Mouse (Mus musculus): ENCODE measurements at regions not wholly inside any gene's neighbourhood (a gene's known extent, or its start where the extent isn't known, plus 50 kb on each side); places are given as distances from the start of the nearest gene placed in this dataset.

DNA sequence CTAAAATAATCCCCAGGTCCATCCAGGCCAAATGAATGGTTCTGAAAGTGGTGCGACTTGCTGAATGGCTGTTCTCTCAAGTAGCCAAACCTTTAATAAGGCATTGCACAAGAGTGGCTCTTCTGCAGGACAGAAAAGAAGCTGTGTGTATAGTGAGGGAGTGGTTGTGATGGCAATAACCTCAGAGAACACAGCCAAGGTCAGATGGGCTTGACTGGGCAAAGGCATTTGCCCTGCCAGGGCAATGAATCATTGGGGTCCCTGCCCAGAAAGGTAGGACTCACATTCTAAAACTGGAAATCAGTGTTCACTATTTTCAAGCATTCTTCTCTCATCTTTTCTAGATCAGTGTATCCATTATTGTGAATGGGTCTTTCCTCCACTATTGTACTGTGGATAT, 295.4 kb upstream of the Usp25 start:
- DNase-seq (ENCODE audit: low read depth), result no peak

DNA sequence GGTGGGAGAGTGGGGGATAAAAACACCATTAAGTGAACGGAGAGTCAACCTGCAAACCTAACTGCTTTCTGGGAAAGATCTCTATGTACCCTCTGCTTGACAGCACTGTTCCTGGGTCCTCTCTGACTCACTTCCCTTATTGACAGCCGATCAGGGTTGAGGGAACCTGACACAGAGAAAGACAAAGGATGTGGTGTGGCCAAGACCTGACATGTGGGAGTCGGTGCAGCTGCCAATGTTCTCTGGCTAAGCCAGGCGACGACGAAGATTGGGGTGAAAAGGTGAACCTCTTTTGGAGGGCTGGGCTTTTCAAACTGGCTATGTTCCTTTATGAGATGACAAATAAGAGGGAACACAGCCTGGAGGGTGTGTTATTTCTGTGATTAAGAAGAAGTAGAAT, 318.6 kb upstream of the Usp25 start:
- no peak for DNase-seq (ENCODE audit: low read depth)

DNA sequence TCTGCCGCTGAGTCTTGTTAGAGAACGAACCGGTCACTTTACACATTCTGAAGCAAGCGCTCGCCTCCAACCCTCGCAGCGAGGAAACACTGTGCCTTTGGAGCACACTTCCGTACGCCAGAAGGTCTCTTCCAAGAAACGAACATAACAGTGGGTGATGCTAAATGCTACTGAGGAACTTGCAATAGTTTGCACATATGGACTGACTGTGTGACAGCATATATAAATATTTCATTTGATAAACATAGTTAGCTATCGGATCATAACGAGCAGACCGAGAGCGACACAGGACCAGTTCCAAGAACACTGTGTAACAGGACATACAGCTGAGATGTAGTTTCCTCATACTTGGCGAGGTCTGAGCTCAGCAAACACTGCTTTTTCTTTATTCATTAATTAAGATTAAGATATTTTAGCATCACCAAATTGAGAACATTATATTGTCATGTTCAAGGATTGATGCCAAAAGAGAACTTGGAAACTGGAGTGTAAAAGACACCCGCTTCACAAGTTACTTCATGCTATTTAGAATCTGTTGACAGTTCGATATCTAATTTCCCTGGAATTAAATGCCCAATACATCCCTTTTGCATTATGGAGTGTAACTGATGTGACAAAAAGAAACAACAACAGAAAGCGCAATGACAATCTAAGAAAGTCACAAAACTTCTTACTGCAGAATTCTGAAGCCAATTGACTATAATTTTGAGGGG, 314.3 kb upstream of the Nrip1 start:
- DNase-seq (ENCODE audit: low read depth), result no peak

DNA sequence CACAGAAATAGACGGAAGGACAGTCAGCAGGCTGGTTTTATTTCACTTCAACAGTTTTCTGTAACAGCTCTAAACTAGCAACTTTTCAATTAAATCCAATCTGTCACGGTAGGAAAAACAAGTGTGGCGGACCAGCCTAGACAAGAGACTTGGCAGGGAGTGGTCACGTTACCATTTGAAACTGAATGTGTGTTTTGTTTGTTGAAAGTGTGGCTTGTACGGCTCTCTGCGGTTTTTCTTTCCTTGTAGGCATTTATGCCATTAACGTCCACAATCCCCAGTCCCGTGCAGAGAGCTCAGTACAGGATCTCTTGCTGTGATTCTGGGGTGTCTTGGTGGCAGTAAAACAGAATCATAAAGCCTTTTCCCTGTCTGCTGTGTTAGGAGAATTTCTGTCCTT, 311.9 kb upstream of the Nrip1 start:
- DNase-seq (ENCODE audit: low read depth), result no peak

DNA sequence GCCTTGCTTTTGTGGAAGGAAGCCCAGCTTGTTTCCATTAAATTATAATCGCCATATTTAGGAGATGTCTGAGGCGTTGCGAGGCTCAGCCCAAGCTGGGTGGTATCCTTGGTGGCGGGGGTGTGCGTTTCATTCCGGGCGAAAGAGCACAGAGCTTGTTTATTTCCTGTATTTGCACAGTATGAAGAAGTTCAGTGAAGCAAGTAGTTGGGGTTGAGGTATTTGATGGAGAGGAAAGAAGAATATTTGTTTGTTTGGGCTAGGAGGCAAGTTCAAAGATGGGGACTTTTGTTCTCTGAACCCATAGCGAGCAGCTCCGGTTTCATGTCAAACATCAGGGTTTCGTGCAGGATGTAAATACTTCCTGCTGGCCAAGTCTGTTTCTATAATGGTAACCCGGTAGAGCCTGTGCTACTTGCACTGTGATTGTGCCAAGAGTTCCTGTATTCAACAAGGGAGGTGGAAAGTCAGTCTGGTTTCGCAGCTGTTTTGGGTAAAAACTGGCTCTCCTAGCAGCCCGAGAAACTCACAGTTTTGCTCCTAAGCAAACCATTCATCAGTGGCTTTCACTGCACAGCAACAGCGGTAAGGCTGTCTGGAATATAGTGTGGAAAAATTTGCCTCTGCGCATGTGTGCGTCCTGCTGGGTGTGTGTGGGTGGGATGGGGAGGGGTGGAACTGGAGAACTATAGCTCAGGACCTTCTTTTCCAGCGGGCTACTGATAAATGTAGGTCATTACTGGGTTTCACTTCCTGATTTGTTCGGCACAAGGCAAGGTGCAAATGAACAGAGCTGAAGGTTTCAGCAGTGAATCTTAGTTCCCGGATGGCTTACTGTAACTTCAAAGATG, 306.7 kb upstream of the Nrip1 start:
- DNase-seq (ENCODE audit: low read depth), result no peak

DNA sequence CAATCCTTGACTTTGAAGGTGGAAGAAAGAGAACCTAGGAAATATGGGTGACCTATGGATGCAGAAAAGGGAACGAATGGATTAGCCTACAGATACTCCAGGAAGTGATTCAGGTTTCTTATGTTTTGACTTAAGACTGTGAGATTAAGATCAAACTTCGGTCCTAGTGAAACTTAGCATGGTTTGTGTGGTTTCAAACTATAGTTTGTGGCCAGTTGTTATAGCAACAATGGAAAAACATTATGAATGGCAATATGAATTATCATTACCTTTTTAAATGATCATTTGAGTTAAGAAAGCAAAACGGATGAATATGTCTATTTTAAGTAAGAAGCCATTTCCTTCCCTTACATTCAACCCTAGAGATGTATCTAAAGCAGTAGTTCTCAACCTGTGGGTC, 305.3 kb upstream of the Nrip1 start:
- no peak for DNase-seq (ENCODE audit: low read depth)

DNA sequence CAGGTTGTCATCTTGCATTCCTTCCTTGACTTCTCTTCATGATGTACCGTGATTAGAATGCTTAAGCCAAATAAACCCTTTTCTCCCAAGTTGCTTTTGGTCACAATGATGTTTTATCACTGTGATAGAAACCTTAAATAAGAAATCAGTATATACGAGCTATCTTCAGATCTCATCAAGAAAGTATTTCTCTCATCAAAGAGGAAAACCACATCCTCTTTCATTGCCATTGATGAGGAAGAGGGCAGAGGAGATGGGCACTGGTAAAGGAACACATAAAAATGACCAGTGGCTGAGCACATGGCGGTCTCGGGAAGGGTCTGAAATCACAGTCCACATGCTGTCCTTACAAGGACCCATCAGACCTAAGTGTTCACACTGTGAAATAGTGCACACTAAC, 296.2 kb upstream of the Nrip1 start:
- no peak for DNase-seq (ENCODE audit: low read depth)

DNA sequence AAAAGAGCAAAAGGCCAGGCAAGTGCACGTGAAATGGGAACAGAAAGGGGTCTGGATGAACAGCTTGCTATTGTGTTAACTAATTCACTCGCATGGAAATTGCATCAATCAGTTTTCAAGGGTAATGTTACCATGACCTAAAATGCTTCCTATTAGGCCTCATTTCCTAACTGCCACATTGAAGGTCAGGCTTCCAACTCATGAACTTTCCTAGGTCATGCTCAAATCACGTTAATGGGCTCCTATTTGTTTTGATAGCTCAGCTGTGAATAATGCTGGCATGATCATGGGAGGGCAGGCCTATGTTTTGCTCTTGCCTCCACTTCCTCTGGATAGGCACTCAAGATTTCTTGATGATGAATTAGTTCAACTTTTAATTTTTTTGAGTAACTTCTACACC, 293.4 kb upstream of the Nrip1 start:
- DNase-seq (ENCODE audit: low read depth), result no peak

DNA sequence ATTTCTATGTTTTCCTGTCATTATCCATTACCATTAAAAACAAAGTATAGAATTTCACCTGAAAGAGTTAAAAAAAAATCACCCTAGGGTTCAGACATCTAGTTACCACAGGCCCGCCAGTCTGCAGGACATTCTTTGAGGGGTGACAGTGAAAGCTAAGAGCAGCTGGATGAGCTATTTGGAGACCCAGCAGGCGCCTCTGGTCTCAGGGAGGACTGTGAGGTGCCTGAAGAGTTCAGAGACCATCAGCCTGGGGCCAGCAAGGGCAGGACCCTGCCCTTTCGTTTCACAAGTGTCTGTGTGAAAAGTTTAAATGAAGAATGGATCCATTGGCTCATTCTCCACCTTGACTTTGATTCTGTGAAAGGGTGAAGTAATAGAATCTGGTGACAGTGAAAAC, 281.5 kb upstream of the Nrip1 start:
- DNase-seq (ENCODE audit: low read depth), result no peak

DNA sequence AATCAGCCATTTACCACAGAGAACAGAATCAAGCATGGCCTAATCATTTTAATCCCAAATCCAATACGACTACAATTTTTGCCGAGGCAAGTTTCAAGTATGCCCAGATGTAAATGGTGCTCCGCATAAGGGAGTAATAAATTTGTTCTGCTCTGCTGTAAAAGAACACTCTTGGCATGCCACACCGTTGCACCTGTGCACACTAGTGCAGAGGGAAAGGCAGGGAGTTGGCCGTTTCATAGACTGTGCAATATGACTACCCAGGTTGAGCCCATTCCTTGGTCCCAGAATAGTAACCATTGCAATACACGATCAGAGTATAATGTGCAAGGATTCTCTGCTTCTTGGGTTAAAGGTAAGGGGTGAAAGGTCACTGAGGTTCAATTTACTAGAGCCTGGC, 270.7 kb upstream of the Nrip1 start:
- no peak for DNase-seq (ENCODE audit: low read depth)

DNA sequence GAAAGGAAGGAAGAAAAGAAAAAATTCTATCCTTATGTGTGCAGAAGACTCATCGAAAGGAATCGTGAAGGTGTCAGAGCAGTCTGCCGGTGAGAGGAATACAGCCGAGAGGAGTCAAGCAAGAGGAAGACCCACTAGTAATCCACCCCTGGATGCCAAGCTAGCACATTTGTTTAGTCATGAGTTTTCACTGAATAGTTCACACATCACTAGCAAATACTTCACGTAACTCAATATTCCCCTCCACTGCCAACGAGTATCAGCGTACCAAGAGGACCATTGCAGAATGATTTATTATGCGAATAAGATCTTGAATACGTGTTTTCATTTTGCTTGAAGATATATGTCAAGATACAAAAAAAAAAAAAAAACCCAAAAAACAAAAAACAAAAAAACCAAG, 270.2 kb upstream of the Nrip1 start:
- DNase-seq (ENCODE audit: low read depth), result no peak

DNA sequence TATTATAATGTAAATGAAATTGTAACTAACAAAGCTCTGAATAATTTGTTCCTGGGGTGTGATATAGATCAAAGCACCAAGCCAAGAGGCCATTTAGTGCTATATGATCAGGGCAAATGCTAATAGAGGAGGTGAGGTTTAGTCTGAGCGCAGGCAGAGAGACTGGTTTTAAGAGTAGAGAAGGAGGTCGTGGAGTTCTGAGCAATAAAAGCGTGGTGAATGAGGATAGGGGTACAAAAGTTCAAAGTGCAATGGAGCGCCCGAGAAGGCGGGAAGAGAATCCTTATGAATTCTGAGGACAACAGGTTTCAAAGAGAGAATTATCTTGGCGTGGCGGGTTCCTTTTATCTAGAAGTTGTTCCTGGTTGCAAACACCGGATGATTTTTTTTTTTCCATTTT, 261.5 kb upstream of the Nrip1 start:
- no peak for DNase-seq (ENCODE audit: low read depth)

DNA sequence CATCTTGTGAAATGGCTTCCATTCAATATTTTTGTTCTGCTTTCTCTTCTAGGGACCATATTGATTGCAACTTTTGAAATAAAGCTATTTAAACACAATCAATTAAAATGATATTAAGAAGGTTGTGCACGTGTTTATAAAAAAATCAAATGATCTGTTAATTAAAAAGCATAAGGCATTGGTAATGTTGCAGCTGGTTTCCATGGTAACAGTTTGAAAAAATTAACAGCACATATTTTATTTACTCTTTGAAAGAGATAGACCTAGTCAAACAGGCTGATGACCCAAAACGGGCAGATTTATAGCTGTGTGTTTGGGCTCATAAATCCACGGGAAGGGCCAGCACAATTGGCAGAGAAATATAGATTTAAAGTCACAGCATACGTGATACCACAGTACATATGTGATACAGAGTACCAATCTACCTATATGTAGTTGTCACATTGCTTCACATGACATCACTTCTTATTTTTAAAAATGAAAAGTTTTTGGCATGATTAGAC, 260.6 kb upstream of the Nrip1 start:
- DNase-seq (ENCODE audit: low read depth), result no peak

DNA sequence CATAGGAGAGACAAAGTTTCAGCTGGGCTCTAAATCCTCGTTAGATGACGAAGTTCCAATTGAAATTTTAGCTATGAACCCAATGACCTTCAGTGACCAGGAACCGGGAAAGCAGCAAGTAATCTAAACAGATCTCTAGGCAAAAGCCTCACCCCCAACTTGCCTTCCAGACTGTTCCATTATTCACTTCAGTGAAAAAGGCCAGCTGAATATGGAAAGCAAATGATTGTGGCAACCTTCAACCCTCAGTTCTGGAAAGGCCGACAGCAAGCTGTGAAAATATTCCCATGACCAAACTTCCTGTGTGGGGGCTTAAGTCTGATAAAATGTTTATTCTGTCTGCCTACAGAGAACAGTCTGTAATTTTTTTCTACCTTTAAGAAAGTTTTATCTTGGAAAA, 252.5 kb upstream of the Nrip1 start:
- no peak for DNase-seq (ENCODE audit: low read depth)

DNA sequence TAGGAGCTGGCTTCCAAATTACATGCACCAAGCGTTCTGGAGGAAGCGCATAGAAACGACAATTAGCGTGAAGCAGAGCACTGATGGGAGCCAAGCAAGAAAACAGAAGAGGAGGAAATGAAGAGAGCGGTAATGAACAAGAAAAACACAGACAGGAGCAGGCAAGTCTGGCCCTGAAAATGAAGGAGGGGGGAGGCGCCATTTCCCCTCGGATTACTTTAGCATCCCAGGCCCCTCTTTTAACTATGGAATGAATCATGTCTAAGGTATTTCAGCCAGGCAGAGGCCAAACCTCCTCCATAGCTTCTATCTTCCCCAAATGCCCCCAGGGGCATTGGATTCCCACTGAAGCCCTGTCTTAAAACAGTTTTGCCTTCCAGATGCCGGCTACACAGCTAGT, 248.1 kb upstream of the Nrip1 start:
- DNase-seq (ENCODE audit: low read depth), result no peak

DNA sequence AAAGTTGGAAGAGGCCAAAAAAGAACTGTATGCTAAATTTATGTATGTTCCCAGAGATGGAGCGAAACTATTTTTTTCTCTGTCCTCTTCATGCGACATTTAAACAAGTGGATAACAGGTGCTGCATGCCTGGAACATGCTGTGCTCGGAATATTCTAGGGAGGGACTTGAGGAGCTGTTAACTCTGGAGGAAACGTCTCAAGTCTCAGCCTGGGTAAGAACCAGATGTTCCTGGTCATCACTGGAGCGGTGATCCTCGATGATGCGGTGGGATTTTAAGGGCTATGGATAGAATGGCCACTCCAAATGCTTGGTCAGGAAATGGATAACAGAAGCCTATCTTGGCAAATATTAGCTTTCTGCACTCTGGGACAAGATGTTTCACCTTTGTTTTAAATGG, 244.7 kb upstream of the Nrip1 start:
- DNase-seq (ENCODE audit: low read depth), result no peak

DNA sequence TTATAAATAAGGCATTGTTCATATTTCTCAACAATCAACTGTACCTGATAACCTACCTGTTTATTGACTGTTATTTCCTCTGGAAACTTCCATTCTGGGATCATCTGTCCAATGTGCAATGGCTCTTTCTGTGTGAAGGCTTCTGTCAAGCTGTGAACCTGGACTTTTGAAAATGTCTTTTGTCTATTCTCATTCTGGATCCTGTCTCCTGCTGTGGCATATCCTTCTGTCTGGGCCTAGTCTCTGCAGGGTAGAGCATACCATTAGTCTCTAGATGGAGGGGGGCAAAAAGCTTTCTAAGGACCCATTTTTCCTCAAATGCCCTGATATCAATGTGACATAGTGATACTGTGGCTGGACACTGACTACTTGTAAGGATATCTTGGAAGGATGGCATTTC, 237.4 kb upstream of the Nrip1 start:
- no peak for DNase-seq (ENCODE audit: low read depth)

DNA sequence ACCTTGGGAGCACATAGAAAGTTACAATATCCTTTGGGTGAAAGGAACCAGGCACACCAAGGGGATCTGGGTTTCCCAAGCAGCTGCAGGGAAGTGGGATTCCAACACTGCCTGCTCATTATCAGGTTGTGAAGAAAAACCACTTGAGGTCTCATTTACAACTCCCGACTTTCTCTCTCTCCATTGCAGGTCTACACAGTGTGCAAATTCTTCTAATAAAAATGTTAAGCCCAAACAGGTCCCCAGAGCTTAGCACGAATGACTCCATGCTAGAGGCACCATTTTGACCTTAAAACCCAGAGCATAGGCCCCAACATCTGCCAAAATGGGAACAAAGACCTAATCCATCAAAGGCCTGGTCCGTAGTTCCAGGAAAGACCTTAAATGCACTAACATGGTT, 231.3 kb upstream of the Nrip1 start:
- no peak for DNase-seq (ENCODE audit: low read depth)

DNA sequence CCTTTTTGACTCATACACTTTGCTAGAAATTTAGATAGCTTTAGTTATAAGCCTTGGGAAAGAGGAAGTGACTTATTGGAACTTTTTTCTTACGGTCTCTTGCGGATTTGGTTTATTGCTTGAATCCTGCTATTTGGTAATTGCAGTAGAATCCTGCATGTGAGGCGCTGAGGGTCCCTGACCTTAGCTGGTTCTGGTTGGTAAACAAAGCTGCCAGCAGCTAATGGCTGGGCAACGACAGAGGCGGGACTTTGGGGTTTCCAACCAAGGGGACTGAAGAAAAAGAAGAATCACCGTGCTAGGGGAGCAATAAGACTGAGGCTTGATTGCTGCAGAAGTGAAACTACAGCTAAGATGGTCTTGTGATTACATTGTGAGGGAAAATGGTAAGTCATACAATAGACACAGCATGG, 230.2 kb upstream of the Nrip1 start:
- DNase-seq (ENCODE audit: low read depth), result no peak

DNA sequence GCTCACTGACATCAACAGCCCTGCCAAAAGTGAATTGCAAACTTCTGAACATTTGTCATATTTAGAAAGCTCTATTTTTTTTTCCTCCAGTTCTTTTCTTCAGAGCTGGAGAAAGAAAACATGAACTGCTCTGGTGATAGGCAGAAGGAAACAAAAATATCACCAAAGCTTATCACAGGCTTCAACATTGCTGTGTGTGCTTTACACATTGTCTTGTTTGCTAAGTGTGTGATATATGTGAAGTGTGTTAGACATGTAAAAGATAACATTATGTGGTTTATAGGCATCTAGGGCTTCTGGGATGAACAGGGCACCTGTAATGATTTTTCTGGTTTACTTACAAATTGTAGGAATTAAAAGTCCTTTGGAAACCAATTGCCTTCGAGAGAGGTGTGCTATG, 229.8 kb upstream of the Nrip1 start:
- no peak for DNase-seq (ENCODE audit: low read depth)

DNA sequence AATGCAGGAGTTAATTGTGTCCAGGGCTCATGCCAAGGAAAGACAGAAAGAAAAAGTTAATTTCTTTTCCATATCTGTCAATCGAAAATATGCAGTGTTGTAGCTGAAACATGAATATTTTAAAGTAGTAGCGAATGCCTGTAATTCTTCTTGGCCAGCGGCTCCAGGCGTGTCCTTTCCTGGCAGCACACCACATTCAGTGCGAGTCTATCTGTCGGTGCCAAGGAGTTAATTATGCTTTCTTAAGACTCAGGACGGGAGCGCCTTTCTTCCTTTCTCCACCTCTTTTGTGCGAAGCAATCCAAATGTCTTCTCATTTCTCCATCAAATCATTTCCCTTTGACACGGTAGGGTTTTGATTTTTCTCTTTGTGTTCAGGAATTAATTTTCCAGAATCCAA, 226.5 kb upstream of the Nrip1 start:
- no peak for DNase-seq (ENCODE audit: low read depth)

DNA sequence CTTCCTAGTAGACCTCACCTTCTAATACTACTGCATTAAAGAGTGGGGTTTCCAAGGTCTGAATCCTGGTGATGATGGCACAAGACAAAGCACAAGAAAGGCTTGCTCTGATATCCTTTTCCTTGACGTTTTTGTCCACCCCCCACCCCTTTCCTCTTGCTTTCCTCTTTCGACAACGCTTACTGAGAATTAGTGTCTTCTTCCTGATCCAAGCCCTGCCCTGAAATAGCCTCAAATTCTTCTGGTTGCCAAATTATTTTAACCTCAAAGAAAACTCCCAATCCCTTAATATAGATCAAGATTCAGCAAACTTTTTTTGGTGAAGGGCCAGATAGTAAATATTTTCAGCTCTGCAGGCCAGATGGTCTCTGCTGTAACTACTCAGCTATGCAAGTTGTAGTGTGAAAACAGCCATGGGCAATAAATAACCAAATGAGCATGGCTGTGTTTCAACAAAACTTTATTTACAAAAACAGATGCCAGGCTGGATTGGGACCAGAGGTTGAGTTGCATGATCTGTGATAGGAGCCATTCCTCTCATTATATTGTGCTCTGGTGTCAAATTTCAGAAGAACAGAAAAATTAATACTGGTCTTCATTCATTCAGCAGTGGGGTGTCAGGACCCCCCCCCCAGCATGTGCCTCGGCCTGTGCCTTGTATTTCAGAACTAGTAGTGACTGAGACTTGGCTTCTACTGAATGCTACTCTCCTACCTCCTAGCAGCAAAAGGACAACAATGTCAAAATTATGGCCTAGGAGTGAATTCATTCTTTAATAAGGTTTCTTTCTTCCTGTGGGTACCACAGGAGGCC, 218.5 kb upstream of the Nrip1 start:
- no peak for DNase-seq (ENCODE audit: low read depth)

DNA sequence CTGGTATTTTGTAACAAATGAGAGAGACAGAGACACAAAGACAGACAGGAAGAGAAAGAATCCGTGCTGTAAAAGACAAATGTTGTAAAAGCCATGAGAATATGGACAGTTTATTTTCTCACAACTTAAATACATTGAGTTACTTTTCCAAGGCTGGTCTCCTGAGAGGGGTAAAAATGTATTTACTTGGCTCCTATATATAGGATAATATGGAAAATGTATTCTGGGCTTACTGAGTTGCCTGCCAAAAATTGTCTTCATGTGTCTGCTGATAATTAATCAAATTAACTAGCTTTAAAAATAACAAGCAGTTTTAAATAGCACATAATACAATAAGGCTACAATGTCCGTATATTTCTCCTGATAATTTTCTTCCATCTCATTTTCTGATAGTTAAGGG, 216.2 kb upstream of the Nrip1 start:
- DNase-seq (ENCODE audit: low read depth), result no peak

Measured in c-Kit-positive CD71-positive TER-119-negative erythroid progenitor cells, embryonic 14.5 days (primary cell).